Mouse (Mus musculus) embryonic facial prominence, embryonic 14.5 days (tissue): ENCODE data around the gene S100a3. TPM values are rescaled to one million over a fixed set of nuclear protein-coding genes. Genes with fewer than 3 reads are reported as not detected.

ENCODE experiments used
- ATAC-seq: fragments of 200-750 bp; cut with Nextera tagmentation; 2 replicates; pipeline ENCODE4 v1.8.0; 2017; ENCODE audit warnings: low read depth, moderate number of reproducible peaks, moderate TSS enrichment
- DNase-seq: peaks from one replicate; pipeline ENCODE4 v3.0.0-alpha.2; 2015; ENCODE audit warnings: low spot score
- H3K27ac ChIP-seq: fragments of 300-500 bp; sonication (generic); replicated peaks from 2 replicates; pipeline ENCODE4 v1.5.1; 2014; ENCODE audit warnings: low read depth, mild to moderate bottlenecking, low read length, moderate library complexity
- H3K27me3 ChIP-seq: fragments of 300-500 bp; sonication (generic); replicated peaks from 2 replicates; pipeline ENCODE4 v1.6.1; 2014; ENCODE audit warnings: low read length; ENCODE audit not compliant: control insufficient read depth, insufficient read depth
- H3K36me3 ChIP-seq: fragments of 300-500 bp; sonication (generic); 2 replicates; pipeline ENCODE4 v1.6.1; 2014; ENCODE audit warnings: low read length, mixed read lengths; ENCODE audit not compliant: control insufficient read depth, insufficient read depth
- H3K4me1 ChIP-seq: fragments of 300-500 bp; sonication (generic); 2 replicates; pipeline ENCODE4 v1.6.1; 2014; ENCODE audit warnings: antibody characterized with exemption, low read length; ENCODE audit not compliant: control insufficient read depth, insufficient read depth
- H3K4me2 ChIP-seq: fragments of 300-500 bp; sonication (generic); 2 replicates; pipeline ENCODE4 v1.6.1; 2014; ENCODE audit warnings: low read depth, mild to moderate bottlenecking, low read length, moderate library complexity, mixed read lengths
- H3K4me3 ChIP-seq: fragments of 300-500 bp; sonication (generic); 2 replicates; pipeline ENCODE4 v1.5.1; 2014; ENCODE audit warnings: low read depth, mild to moderate bottlenecking, low read length
- H3K9ac ChIP-seq: fragments of 300-500 bp; sonication (generic); 2 replicates; pipeline ENCODE4 v1.6.1; 2014; ENCODE audit warnings: low read depth, mild to moderate bottlenecking, low read length, moderate library complexity, mixed read lengths
- H3K9me3 ChIP-seq: fragments of 300-500 bp; sonication (generic); 2 replicates; pipeline ENCODE4 v1.6.1; 2016; ENCODE audit warnings: low read length; ENCODE audit not compliant: control insufficient read depth
- WGBS: fragments of 180-500 bp; shearing (Covaris S2); extraction: QIAGEN DNeasy Blood & Tissue Kit; methylation state at CpG from one replicate; pipeline ENCODE4 v1.1.7; 2014; 5-methylcytosine and 5-hydroxymethylcytosine counted together
- polyA plus RNA-seq: library from polyadenylated mRNA; unstranded; fragments of >200 nt; fragmentation: Nextera tagmentation; extraction: Ambion mirVana; gene quantifications from 2 replicates; pipeline ENCODE4 v1.2.1, GENCODE M21; 2014

S100a3 gene
- polyA plus RNA-seq, 1 experiment from 2014 or later, result 7.9 TPM

GRCm38 (mm10) chr3:90600036-90600435 lies 39.7 kb downstream of the S100a3 start:
- Histone ChIP-seq H3K36me3 (no peaks in the 10 kb centered on the region), H3K27ac (no peak overlapping the region), H3K4me3 (no peak overlapping the region), H3K9ac (no peak overlapping the region), H3K4me2 (no peak overlapping the region), H3K4me1 (peaks cover 22% of the 10 kb centered on the region), H3K9me3 (no peaks in the 10 kb centered on the region), H3K27me3 (no peaks in the 10 kb centered on the region)
- 69% methylated on average over 4 of the region's 6 CpGs for WGBS
- ATAC-seq (no peak), DNase-seq (no peak)

- DNase-seq, result no peak
- WGBS, result 76% methylated on average over 8 of the region's 8 CpGs
Observed at GRCm38 (mm10) chr3:90600458-90601195, 40.2 kb downstream of the S100a3 start.

GRCm38 (mm10) chr3:90601486-90602110 lies 41.2 kb downstream of the S100a3 start, which contains the start of gene Gm42674:
Gene Gm42674, plus strand, starts transcription at chr3:90601904.
- H3K4me1 ChIP-seq, result peaks cover 37% of the 10 kb centered on the region
- no peaks in the 10 kb centered on the region for H3K9me3 ChIP-seq
- ATAC-seq (no peak), DNase-seq (no peak)
- H3K36me3 ChIP-seq, result no peaks in the 10 kb centered on the region
- no peak within 1 kb of the TSS for H3K4me3 ChIP-seq
- peak within 1 kb of the TSS; percentile 82; the same call in 1 of the 2 replicates for H3K27ac ChIP-seq
- WGBS, result 75% methylated on average over 11 of the region's 11 CpGs
- no peak within 1 kb of the TSS for H3K9ac ChIP-seq
- no peaks in the 10 kb centered on the region for H3K27me3 ChIP-seq
- no peak within 1 kb of the TSS for H3K4me2 ChIP-seq

More at GRCm38 (mm10) chr3:90600458-90601195, 40.2 kb downstream of the S100a3 start:
- no peak overlapping the region for H3K4me3 ChIP-seq
- no peaks in the 10 kb centered on the region for H3K27me3 ChIP-seq
- H3K36me3 ChIP-seq, result no peaks in the 10 kb centered on the region
- no peaks in the 10 kb centered on the region for H3K9me3 ChIP-seq
- no peak overlapping the region for H3K9ac ChIP-seq
- ATAC-seq, result no peak
- peaks cover 28% of the 10 kb centered on the region for H3K4me1 ChIP-seq
- H3K4me2 ChIP-seq, result no peak overlapping the region
- H3K27ac ChIP-seq, result no peak overlapping the region

- H3K9me3 ChIP-seq, result no peaks in the 10 kb centered on the region
- H3K4me1 ChIP-seq, result peaks cover 37% of the 10 kb centered on the region
- peak within 1 kb of the TSS; percentile 82 for H3K27ac ChIP-seq
- WGBS, result 37% methylated on average over 3 of the region's 3 CpGs
- 0 out of 2 replicates have a peak within 1 kb of the TSS, but pooled peaks have one; percentile 3 for H3K9ac ChIP-seq
- H3K4me3 ChIP-seq, result no peak within 1 kb of the TSS
- H3K4me2 ChIP-seq, result peak within 1 kb of the TSS; percentile 11; the same call in 1 of the 2 replicates
- ATAC-seq, result peak; percentile 34
- no peaks in the 10 kb centered on the region for H3K27me3 ChIP-seq
- DNase-seq, result peak; percentile 88
- H3K36me3 ChIP-seq, result no peaks in the 10 kb centered on the region
Observed at GRCm38 (mm10) chr3:90603623-90604022, 43.2 kb downstream of the S100a3 start, which contains the start of gene S100a4. Gene S100a4, plus strand, starts transcription at chr3:90603771.

- WGBS, result 24% methylated on average over 4 of the region's 4 CpGs
- H3K4me3 ChIP-seq, result no peak overlapping the region
- peak overlapping the region; percentile 82 for H3K27ac ChIP-seq
- H3K9me3 ChIP-seq, result no peaks in the 10 kb centered on the region
- H3K36me3 ChIP-seq, result no peaks in the 10 kb centered on the region
- DNase-seq (peak; percentile 92), ATAC-seq (peak; percentile 82)
- H3K9ac ChIP-seq, result no peak overlapping the region
- H3K27me3 ChIP-seq, result no peaks in the 10 kb centered on the region
- peaks cover 37% of the 10 kb centered on the region for H3K4me1 ChIP-seq
- H3K4me2 ChIP-seq, result no peak overlapping the region
Observed at GRCm38 (mm10) chr3:90604416-90604815, 44.0 kb downstream of the S100a3 start.

- Histone ChIP-seq H3K9ac (no peak overlapping the region), H3K36me3 (no peaks in the 10 kb centered on the region), H3K27ac (peak overlapping the region; percentile 82), H3K27me3 (no peaks in the 10 kb centered on the region), H3K4me3 (no peak overlapping the region), H3K9me3 (no peaks in the 10 kb centered on the region), H3K4me1 (peaks cover 37% of the 10 kb centered on the region), H3K4me2 (no peak overlapping the region)
- 53% methylated on average over 3 of the region's 3 CpGs for WGBS
- DNase-seq (no peak), ATAC-seq (no peak)
Observed at GRCm38 (mm10) chr3:90605049-90605448, 44.7 kb downstream of the S100a3 start.

- H3K4me1 ChIP-seq, result peaks cover 37% of the 10 kb centered on the region
- 56% methylated on average over 2 of the region's 2 CpGs for WGBS
- H3K27me3 ChIP-seq, result no peaks in the 10 kb centered on the region
- peak overlapping the region; percentile 82 for H3K27ac ChIP-seq
- ATAC-seq (peak; percentile 9; the same call in 1 of the 2 replicates), DNase-seq (no peak)
- H3K9ac ChIP-seq, result no peak overlapping the region
- H3K4me3 ChIP-seq, result no peak overlapping the region
- H3K9me3 ChIP-seq, result no peaks in the 10 kb centered on the region
- no peak overlapping the region for H3K4me2 ChIP-seq
- H3K36me3 ChIP-seq, result no peaks in the 10 kb centered on the region
Observed at GRCm38 (mm10) chr3:90605736-90606135, 45.4 kb downstream of the S100a3 start.

- H3K4me1 ChIP-seq, result peaks cover 37% of the 10 kb centered on the region
- no peak overlapping the region for H3K4me2 ChIP-seq
- DNase-seq (peak; percentile 89), ATAC-seq (peak; percentile 74)
- no peaks in the 10 kb centered on the region for H3K9me3 ChIP-seq
- peak overlapping the region; percentile 82 for H3K27ac ChIP-seq
- no peak overlapping the region for H3K9ac ChIP-seq
- no peaks in the 10 kb centered on the region for H3K36me3 ChIP-seq
- no peak overlapping the region for H3K4me3 ChIP-seq
- no peaks in the 10 kb centered on the region for H3K27me3 ChIP-seq
- WGBS, result 50% methylated on average over 6 of the region's 6 CpGs
Observed at GRCm38 (mm10) chr3:90606185-90606584, 45.8 kb downstream of the S100a3 start.
